9 mouse cellular contexts compared by ENCODE assay signal in genomic region chr7:98564607-98565364, GRCm38 (mm10).
A peak's percentile ranks its signal among the peaks of the same experiment; 100 is the strongest.
DNase-seq lines count a peak whose midpoint lies in the region; ATAC-seq lines count a peak whose summit lies in the region.
"Had no signal": no experiment of that assay in that cellular context is flagged by ENCODE, and none has a peak within 500 bp of the region (broad histone marks: within the 10 kb centered on the region; RNA-seq: fewer than 3 reads in every experiment).

No protein-coding gene starts in this region.

- no peaks in the 10 kb centered on the region for H3K36me3 ChIP-seq in forebrain, embryonic 10.5 days (replicated peaks)
- no peaks in the 10 kb centered on the region for H3K36me3 ChIP-seq in forebrain, embryonic 12.5 days (replicated peaks)
- no peaks in the 10 kb centered on the region for H3K36me3 ChIP-seq in forebrain, embryonic 14.5 days (ENCODE audit: control insufficient read depth, insufficient read depth, low read length)

- H3K4me2 ChIP-seq in forebrain, embryonic 12.5 days: no peak overlapping the region
- H3K4me2 ChIP-seq in forebrain, embryonic 14.5 days (ENCODE audit: low read length): no peak overlapping the region

- peak overlapping the region; percentile 5; the same call in 1 of the 2 replicates for H3K27ac ChIP-seq in forebrain, embryonic 10.5 days
- H3K27ac ChIP-seq in forebrain, embryonic 12.5 days: no peak overlapping the region
- no peak overlapping the region; the same call in 1 of the 2 replicates for H3K27ac ChIP-seq in forebrain, embryonic 14.5 days (ENCODE audit: low read depth, low read length)
- H3K27ac ChIP-seq: macrophage had no signal

- H3K4me1 ChIP-seq in forebrain, embryonic 10.5 days: no peaks in the 10 kb centered on the region
- no peaks in the 10 kb centered on the region for H3K4me1 ChIP-seq in forebrain, embryonic 12.5 days
- no peaks in the 10 kb centered on the region for H3K4me1 ChIP-seq in forebrain, embryonic 14.5 days (ENCODE audit: control insufficient read depth, insufficient read depth, low read length)

- no peak overlapping the region for H3K4me3 ChIP-seq in forebrain, embryonic 10.5 days
- H3K4me3 ChIP-seq in forebrain, embryonic 12.5 days (replicated peaks): no peak overlapping the region
- no peak overlapping the region for H3K4me3 ChIP-seq in forebrain, embryonic 14.5 days (ENCODE audit: low read depth, low read length)

- H3K9me3 ChIP-seq in forebrain, embryonic 10.5 days: no peaks in the 10 kb centered on the region
- no peaks in the 10 kb centered on the region for H3K9me3 ChIP-seq in forebrain, embryonic 12.5 days
- no peaks in the 10 kb centered on the region for H3K9me3 ChIP-seq in forebrain, embryonic 14.5 days (replicated peaks; ENCODE audit: control insufficient read depth, low read length)

- no peak overlapping the region for H3K9ac ChIP-seq in forebrain, embryonic 12.5 days
- H3K9ac ChIP-seq in forebrain, embryonic 14.5 days (ENCODE audit: low read length): no peak overlapping the region

- H3K27me3 ChIP-seq in forebrain, embryonic 10.5 days (ENCODE audit: poor library complexity, severe bottlenecking): no peaks in the 10 kb centered on the region
- H3K27me3 ChIP-seq in forebrain, embryonic 12.5 days: no peaks in the 10 kb centered on the region
- H3K27me3 ChIP-seq in forebrain, embryonic 14.5 days (replicated peaks; ENCODE audit: control insufficient read depth, insufficient read depth, low read length): no peaks in the 10 kb centered on the region

- WGBS in forebrain, embryonic 10.5 days: 79% methylated on average over 9 of the region's 9 CpGs
- WGBS in forebrain, embryonic 12.5 days: 85% methylated on average over 9 of the region's 9 CpGs
- WGBS in forebrain, embryonic 14.5 days: 79% methylated on average over 9 of the region's 9 CpGs

- DNase-seq in forebrain, embryonic 10.5 days (ENCODE audit: extremely low spot score, low spot score): no peak
- DNase-seq in heart, postnatal 14 days: peak; percentile 51 to 55
- DNase-seq in liver: peak; percentile 42
- DNase-seq in thymus, postnatal 0 days (ENCODE audit: low spot score): peak; percentile 78
- DNase-seq in layer of hippocampus, postnatal 36 days: no peak
- no peak for DNase-seq in forebrain, embryonic 14.5 days (ENCODE audit: low spot score)
- DNase-seq in urinary bladder, postnatal 25 days (ENCODE audit: low spot score): no peak

- intact Hi-C loops in heart, postnatal 14 days (cut with DNase I): no loop called here

- ATAC-seq in forebrain, embryonic 12.5 days (ENCODE audit: low FRiP score): no peak
- ATAC-seq in forebrain, embryonic 14.5 days: no peak

Comparison
In these comparisons a context has a peak if more than half of its experiments do, and no peak if none do; other contexts are left out.
1. DNase-seq: peak in heart, postnatal 14 days (2 of 2), liver (single experiment) and thymus, postnatal 0 days (single experiment); none in forebrain, embryonic 10.5 days (single experiment), layer of hippocampus, postnatal 36 days (0 of 2), forebrain, embryonic 14.5 days (single experiment) and urinary bladder, postnatal 25 days (single experiment).